Mouse (Mus musculus) intestine, embryonic 14.5 days (tissue): ENCODE results near the gene Map3k19. TPM values are rescaled to one million over a fixed set of nuclear protein-coding genes. Genes with fewer than 3 reads are reported as not detected.
A peak's percentile ranks its signal among the peaks of the same experiment; 100 is the strongest.

Experiments used
- ATAC-seq: fragments of 200-750 bp; cut with Nextera tagmentation; replicated peaks from 2 replicates; pipeline ENCODE4 v1.8.0; 2017; ENCODE audit warnings: low read depth, moderate number of reproducible peaks, moderate TSS enrichment, moderate library complexity; ENCODE audit not compliant: low FRiP score, low TSS enrichment
- DNase-seq: peaks from one replicate; pipeline ENCODE4 v3.0.0-alpha.2; 2018; ENCODE audit warnings: low spot score
- H3K27ac ChIP-seq: fragments of 300-500 bp; sonication (generic); 2 replicates; pipeline ENCODE4 v1.5.1; 2014; ENCODE audit warnings: low read depth, mild to moderate bottlenecking, control low read depth
- H3K27me3 ChIP-seq: fragments of 300-500 bp; sonication (generic); replicated peaks from 2 replicates; pipeline ENCODE4 v1.6.1; 2014; ENCODE audit warnings: low read length, control low read depth; ENCODE audit not compliant: control insufficient read depth, insufficient read depth
- H3K36me3 ChIP-seq: fragments of 300-500 bp; sonication (generic); 2 replicates; pipeline ENCODE4 v1.6.1; 2014; ENCODE audit warnings: low read length, control low read depth; ENCODE audit not compliant: control insufficient read depth, insufficient read depth
- H3K4me1 ChIP-seq: fragments of 300-500 bp; sonication (generic); replicated peaks from 2 replicates; pipeline ENCODE4 v1.6.1; 2014; ENCODE audit warnings: low read length, control low read depth, mixed read lengths; ENCODE audit not compliant: control insufficient read depth, insufficient read depth
- H3K4me2 ChIP-seq: fragments of 300-500 bp; sonication (generic); 2 replicates; pipeline ENCODE4 v1.6.1; 2014; ENCODE audit warnings: low read length
- H3K4me3 ChIP-seq: fragments of 300-500 bp; sonication (generic); 2 replicates; pipeline ENCODE4 v1.5.1; 2014; ENCODE audit warnings: low read depth, low read length, control low read depth, mixed read lengths
- H3K9ac ChIP-seq: fragments of 300-500 bp; sonication (generic); 2 replicates; pipeline ENCODE4 v1.6.1; 2014; ENCODE audit warnings: mild to moderate bottlenecking, low read length
- H3K9me3 ChIP-seq: fragments of 300-500 bp; sonication (generic); 2 replicates; pipeline ENCODE4 v1.6.1; 2016; ENCODE audit warnings: low read length, control low read depth; ENCODE audit not compliant: control insufficient read depth
- WGBS: fragments of 180-500 bp; shearing (Covaris S2); extraction: QIAGEN DNeasy Blood & Tissue Kit; methylation state at CpG from one replicate; pipeline ENCODE4 v1.1.7; 2014; 5-methylcytosine and 5-hydroxymethylcytosine counted together
- polyA plus RNA-seq: library from polyadenylated mRNA; unstranded; fragments of >200 nt; fragmentation: Nextera tagmentation; extraction: Ambion mirVana; gene quantifications from 2 replicates; pipeline ENCODE4 v1.2.1, GENCODE M21; 2014

Gene Map3k19
- polyA plus RNA-seq, 1 experiment from 2014 or later, result not detected

DNA sequence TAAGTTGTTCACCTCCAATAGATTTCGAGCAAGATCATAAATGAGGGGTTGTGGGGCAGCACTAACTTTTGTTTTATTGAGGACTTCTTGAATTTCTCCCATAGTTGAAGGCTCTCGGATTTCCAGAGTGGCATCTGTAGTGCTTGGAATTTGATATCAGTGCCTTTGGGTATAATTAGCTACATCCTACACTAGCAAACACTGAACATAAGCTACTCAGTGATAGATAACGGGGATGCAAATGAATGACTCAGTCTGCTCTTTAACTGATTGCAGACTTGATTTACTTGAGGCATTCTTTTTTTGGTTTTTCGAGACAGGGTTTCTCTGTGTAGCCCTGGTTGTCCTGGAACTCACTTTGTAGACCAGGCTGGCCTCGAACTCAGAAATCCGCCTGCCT is 65.9 kb downstream of the Map3k19 start:
- 82% methylated on average over 6 of the region's 6 CpGs for WGBS
- no peak for ATAC-seq
- 0 out of 2 replicates have a peak, but pooled peaks cover 3% of the 10 kb centered on the region for H3K4me1 ChIP-seq
- DNase-seq, result no peak
- H3K27me3 ChIP-seq, result no peaks in the 10 kb centered on the region
- H3K36me3 ChIP-seq, result peaks cover 23% of the 10 kb centered on the region
- no peak overlapping the region for H3K4me2 ChIP-seq
- no peak overlapping the region for H3K9ac ChIP-seq
- no peaks in the 10 kb centered on the region for H3K9me3 ChIP-seq
- H3K27ac ChIP-seq, result no peak overlapping the region
- H3K4me3 ChIP-seq, result no peak overlapping the region

DNA sequence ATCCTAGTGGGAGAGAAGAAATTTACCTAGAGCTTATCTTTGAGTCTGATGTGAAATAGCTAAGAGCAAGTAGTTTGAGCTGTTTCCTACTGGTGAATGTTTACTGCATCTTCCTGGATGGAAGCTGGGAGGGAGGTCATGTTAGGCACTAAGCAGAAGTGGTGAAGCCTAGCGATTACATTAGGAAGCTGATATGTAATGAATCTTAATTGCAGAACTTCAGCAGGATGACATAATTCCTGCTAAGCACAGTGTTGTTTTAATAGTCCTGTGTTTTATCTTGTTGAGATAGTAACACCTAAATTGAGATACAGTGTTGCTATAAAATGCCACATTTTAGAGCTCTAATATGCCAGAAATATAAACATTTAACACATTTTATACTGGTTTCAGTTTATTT is 68.9 kb downstream of the Map3k19 start:
- DNase-seq, result no peak
- Histone ChIP-seq H3K27ac (no peak overlapping the region), H3K4me2 (no peak overlapping the region), H3K9ac (no peak overlapping the region), H3K4me1 (0 out of 2 replicates have a peak, but pooled peaks cover 3% of the 10 kb centered on the region), H3K9me3 (no peaks in the 10 kb centered on the region), H3K4me3 (no peak overlapping the region), H3K36me3 (no peaks in the 10 kb centered on the region), H3K27me3 (no peaks in the 10 kb centered on the region)
- ATAC-seq, result no peak
- 51% methylated on average over 1 of the region's 1 CpGs for WGBS

DNA sequence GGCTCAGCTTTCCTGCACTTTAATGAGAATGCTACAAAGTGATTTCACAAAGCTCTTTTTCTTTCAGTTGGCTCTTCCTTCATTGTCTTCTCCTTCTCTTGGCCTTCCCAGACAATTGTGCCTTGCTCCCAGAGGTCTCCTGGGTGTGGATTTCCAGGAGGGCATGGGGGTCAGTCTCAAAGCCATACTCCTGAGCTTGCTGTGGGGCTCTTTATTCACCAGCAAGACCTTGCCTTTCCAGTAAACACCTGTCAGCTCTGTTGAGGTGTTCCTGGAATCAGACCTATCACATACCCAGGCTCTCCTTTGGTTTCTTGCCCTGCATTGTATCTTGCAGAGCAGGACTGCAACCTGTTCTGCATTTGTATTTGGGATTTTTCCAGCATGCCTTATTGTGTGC is 71.0 kb downstream of the Map3k19 start:
- Histone ChIP-seq H3K36me3 (0 out of 2 replicates have a peak, but pooled peaks cover 3% of the 10 kb centered on the region), H3K27me3 (no peaks in the 10 kb centered on the region), H3K4me3 (no peak overlapping the region), H3K4me1 (peaks cover 14% of the 10 kb centered on the region; the same call in 1 of the 2 replicates), H3K9ac (no peak overlapping the region), H3K27ac (no peak overlapping the region), H3K4me2 (no peak overlapping the region), H3K9me3 (no peaks in the 10 kb centered on the region)
- no peak for DNase-seq
- no peak for ATAC-seq

DNA sequence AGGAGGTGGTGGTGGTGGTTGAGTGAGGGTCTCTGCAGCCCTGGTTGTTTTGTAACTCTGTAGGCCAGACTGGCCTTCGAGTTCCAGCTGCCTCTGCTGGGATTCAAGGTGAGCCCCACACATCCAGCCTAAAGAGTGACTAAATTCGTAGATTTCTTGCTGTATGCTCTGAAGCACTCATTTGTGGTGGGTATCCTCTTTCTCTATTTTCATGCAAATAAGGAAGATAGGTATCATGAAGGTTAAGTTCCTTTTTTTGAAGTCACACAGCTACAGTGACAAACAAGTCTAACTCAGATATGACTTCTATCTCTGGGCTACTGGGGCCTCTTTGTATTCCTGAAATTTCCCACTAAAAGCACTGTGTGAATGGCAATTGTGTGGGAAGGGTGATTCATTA is 74.0 kb downstream of the Map3k19 start:
- 69% methylated on average over 2 of the region's 2 CpGs for WGBS
- Histone ChIP-seq H3K27ac (no peak overlapping the region), H3K36me3 (0 out of 2 replicates have a peak, but pooled peaks cover 8% of the 10 kb centered on the region), H3K9me3 (no peaks in the 10 kb centered on the region), H3K4me1 (peaks cover 18% of the 10 kb centered on the region; the same call in 1 of the 2 replicates), H3K4me3 (no peak overlapping the region), H3K27me3 (no peaks in the 10 kb centered on the region), H3K4me2 (no peak overlapping the region), H3K9ac (no peak overlapping the region)
- no peak for ATAC-seq
- no peak for DNase-seq

DNA sequence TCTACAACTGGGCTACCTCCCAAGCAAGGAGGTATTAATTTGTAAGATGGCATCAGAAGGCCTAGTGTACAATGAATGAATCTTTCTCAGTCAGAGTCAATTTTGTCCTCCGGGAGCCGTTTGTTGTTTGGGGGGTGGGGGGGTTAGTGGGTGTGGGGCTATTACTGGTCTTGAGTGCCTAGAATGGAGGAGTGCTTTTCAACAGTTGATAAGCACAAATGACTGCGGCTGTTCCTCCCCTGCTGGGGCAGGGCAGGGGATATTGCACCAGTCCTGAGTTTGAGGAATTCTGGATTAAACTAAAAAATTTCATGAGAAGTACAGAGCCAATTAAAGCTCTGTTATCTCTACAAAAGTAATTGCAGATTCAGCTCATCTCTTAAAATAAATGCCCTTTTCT is 74.7 kb downstream of the Map3k19 start:
- no peak overlapping the region for H3K4me3 ChIP-seq
- no peak overlapping the region for H3K9ac ChIP-seq
- H3K36me3 ChIP-seq, result 0 out of 2 replicates have a peak, but pooled peaks cover 8% of the 10 kb centered on the region
- no peak overlapping the region for H3K4me2 ChIP-seq
- no peak overlapping the region for H3K27ac ChIP-seq
- DNase-seq, result no peak
- no peak for ATAC-seq
- H3K9me3 ChIP-seq, result no peaks in the 10 kb centered on the region
- no peaks in the 10 kb centered on the region for H3K27me3 ChIP-seq
- H3K4me1 ChIP-seq, result peaks cover 19% of the 10 kb centered on the region; the same call in 1 of the 2 replicates
- WGBS, result 31% methylated on average over 3 of the region's 3 CpGs

DNA sequence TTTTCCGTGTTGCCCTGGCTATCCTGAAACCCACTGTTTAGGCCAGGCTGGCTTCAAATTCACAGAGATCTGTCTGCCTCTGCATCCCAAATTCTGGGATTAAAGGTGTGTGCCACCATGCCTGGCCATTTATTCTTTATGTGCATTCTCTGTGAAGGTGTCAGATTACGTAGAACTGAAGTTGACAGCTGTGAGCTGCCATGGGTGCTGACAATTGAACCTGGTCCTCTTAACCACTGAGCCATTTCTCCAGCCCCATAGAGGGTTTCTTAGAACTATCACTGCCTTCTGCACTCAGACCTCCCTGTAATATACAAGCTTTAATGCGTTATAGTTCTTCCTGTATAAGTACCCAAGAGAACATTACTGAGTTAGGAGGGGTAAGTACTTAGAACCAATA is 76.2 kb downstream of the Map3k19 start:
- WGBS, result 88% methylated on average over 3 of the region's 3 CpGs
- no peak overlapping the region for H3K4me2 ChIP-seq
- ATAC-seq, result no peak
- no peak overlapping the region for H3K4me3 ChIP-seq
- no peak overlapping the region for H3K9ac ChIP-seq
- no peak for DNase-seq
- H3K9me3 ChIP-seq, result no peaks in the 10 kb centered on the region
- no peak overlapping the region for H3K27ac ChIP-seq
- H3K27me3 ChIP-seq, result no peaks in the 10 kb centered on the region
- 0 out of 2 replicates have a peak, but pooled peaks cover 8% of the 10 kb centered on the region for H3K36me3 ChIP-seq
- peaks cover 19% of the 10 kb centered on the region; the same call in 1 of the 2 replicates for H3K4me1 ChIP-seq

DNA sequence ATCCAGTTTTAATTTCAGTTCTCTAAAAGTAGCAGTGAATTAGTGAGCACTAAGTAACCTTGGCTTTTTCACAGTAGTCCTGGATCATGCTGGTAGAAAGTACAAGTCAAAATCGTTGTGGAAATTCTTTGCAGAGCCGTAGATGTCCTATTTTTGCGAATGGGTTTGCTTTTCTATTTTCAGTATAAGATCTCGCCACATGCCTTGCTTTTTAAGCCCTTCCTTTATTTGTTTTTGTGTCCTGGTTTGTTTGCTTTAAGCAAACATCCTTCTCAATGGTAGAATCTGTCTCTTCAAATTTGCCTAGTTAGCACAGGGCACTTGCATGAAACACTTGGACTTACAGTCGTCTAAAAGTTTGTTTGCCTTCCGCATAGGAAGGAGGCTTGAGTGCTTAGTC is 78.6 kb downstream of the Map3k19 start:
- WGBS, result 53% methylated on average over 6 of the region's 6 CpGs
- H3K4me3 ChIP-seq, result peak overlapping the region; percentile 96
- H3K9ac ChIP-seq, result 0 out of 2 replicates have a peak overlapping the region, but pooled peaks have one; percentile 10
- H3K27ac ChIP-seq, result no peak overlapping the region
- H3K36me3 ChIP-seq, result 0 out of 2 replicates have a peak, but pooled peaks cover 8% of the 10 kb centered on the region
- no peak for ATAC-seq
- H3K9me3 ChIP-seq, result no peaks in the 10 kb centered on the region
- H3K4me2 ChIP-seq, result peak overlapping the region; percentile 92
- DNase-seq, result no peak
- H3K4me1 ChIP-seq, result peaks cover 19% of the 10 kb centered on the region; the same call in 1 of the 2 replicates
- no peaks in the 10 kb centered on the region for H3K27me3 ChIP-seq

DNA sequence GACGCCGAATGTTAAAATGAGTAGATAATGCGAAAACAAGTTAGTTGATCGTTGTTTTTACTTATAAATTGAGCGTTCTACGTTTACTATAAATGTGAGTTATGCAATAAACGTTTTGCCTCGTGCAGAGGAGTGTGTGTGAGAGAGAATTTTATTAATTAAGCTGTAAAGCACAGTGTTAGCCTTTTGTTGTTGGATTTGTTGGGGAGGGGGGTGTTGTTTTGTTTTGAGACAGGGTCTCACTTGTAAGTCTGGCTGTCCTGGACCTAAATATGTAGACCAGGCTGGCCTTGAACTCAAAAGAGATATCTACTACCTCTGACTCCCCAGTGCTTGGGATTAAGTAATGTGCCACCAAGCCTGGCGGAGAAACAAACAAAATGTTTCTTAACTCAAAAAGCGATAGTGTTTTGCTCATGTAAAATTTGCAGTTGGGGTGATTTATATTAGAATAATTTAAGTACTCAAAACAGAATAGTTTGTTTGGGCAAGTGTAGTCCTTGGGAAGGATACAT is 79.6 kb downstream of the Map3k19 start:
- ATAC-seq, result no peak
- H3K9ac ChIP-seq, result peak overlapping the region; percentile 95
- H3K9me3 ChIP-seq, result no peaks in the 10 kb centered on the region
- no peak overlapping the region for H3K27ac ChIP-seq
- peak overlapping the region; percentile 96 for H3K4me3 ChIP-seq
- H3K27me3 ChIP-seq, result no peaks in the 10 kb centered on the region
- DNase-seq, result no peak
- 10% methylated on average over 10 of the region's 10 CpGs for WGBS
- H3K36me3 ChIP-seq, result 0 out of 2 replicates have a peak, but pooled peaks cover 8% of the 10 kb centered on the region
- H3K4me2 ChIP-seq, result peak overlapping the region; percentile 92
- peaks cover 19% of the 10 kb centered on the region; the same call in 1 of the 2 replicates for H3K4me1 ChIP-seq

DNA sequence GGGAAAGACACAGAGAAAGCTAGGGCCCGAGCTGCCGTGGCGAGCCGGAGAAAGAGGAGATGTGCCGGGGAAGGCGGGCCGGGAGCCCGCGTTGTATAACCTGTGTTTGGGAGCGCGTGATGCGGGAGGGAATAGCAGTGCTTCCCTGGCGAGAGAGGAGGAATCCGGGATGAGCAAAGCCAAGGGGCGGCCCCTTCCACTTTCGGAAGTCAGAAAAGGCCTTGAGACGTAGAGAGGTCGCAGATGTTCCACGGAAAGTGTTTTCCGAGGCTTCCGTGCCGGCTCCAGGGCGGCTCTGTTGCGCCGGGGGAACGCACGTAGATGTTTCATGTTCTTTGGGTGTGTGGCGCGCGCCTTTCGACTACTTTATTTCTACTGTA is 80.3 kb downstream of the Map3k19 start:
- under 1% methylated on average over 31 of the region's 31 CpGs for WGBS

More for the DNA sequence above, 80.3 kb downstream of the Map3k19 start:
- Histone ChIP-seq H3K27ac (peak overlapping the region; percentile 95), H3K27me3 (no peaks in the 10 kb centered on the region), H3K9ac (peak overlapping the region; percentile 95), H3K4me2 (peak overlapping the region; percentile 92), H3K4me3 (peak overlapping the region; percentile 96), H3K4me1 (peaks cover 14% of the 10 kb centered on the region; the same call in 1 of the 2 replicates), H3K36me3 (0 out of 2 replicates have a peak, but pooled peaks cover 8% of the 10 kb centered on the region), H3K9me3 (no peaks in the 10 kb centered on the region)
- peak; percentile 57 for ATAC-seq
- DNase-seq, result no peak
